Mouse (Mus musculus): ENCODE data around the gene Ccdc24. TPM values are rescaled to one million over a fixed set of nuclear protein-coding genes. Genes with fewer than 3 reads are reported as not detected.

The Ccdc24 gene
- polyA plus RNA-seq, 1 experiment = 1.8 TPM

DNA sequence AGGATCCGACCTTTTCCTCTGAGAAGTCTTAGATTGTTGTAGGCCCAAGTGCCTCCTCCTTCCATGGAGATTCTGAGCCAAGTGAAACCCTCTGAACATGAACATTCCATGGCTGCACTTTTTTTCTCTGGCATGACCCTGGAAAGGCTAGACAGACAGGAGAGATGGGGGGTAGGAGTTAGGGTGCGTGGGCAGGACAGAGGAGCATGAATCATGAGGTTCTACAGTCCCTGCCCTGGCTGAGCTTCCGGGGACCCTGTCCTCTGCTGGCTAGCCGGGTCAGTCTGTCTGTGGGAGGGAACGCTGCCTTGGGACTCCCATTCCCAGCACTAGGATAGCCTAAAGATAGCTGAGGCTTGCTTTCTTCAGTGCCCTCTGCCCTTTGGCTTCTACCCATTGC lies 27.9 kb downstream of the Ccdc24 start:
- no peaks in the 10 kb centered on the region for H3K27me3 ChIP-seq (ENCODE audit: control insufficient read depth, insufficient read depth, low read length)
- no peak for DNase-seq
- TF ChIP-seq POLR2A (IDR thresholded peaks at IDR 0.05; ENCODE audit: borderline replicate concordance, insufficient read depth, low read length) = no peak
- TF ChIP-seq CTCF (IDR thresholded peaks at IDR 0.05; ENCODE audit: borderline replicate concordance, insufficient read depth, low read depth, low read length) = no peak
- H3K4me1 ChIP-seq (ENCODE audit: control insufficient read depth, insufficient read depth, low read length) = peaks cover 7% of the 10 kb centered on the region
- no peak overlapping the region for H3K27ac ChIP-seq (ENCODE audit: insufficient read depth, low read length)
- H3K4me3 ChIP-seq (replicated peaks; ENCODE audit: insufficient read depth, low read depth, low read length) = no peak overlapping the region
- WGBS = 92% methylated on average over 5 of the region's 5 CpGs

DNA sequence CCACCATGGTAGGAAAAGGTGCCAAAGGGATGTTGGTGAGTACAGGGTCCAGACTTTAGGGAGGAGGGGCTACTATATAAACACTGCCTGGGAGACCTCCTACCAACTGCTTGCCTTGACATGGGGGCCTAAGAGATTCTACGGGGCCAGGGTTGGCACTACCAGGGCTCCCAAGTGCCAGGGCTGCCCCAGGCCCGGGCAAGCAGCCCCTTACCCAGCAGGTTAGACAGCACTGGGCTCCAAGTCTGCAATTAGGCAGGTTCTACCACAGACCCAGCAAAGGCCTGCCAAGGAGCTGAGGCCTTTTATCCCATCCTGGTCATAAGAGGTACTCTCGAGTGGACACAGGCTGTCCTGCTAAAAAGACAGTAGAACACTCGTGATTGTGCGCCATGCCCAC lies 29.3 kb downstream of the Ccdc24 start:
- 51% methylated on average over 5 of the region's 5 CpGs for WGBS
- TF ChIP-seq POLR2A (IDR thresholded peaks at IDR 0.05; ENCODE audit: borderline replicate concordance, insufficient read depth, low read length) (no peak), CTCF (IDR thresholded peaks at IDR 0.05; ENCODE audit: borderline replicate concordance, insufficient read depth, low read depth, low read length) (no peak)
- Histone ChIP-seq H3K27ac (ENCODE audit: insufficient read depth, low read length) (no peak overlapping the region), H3K4me3 (replicated peaks; ENCODE audit: insufficient read depth, low read depth, low read length) (no peak overlapping the region), H3K27me3 (ENCODE audit: control insufficient read depth, insufficient read depth, low read length) (no peaks in the 10 kb centered on the region), H3K4me1 (ENCODE audit: control insufficient read depth, insufficient read depth, low read length) (no peaks in the 10 kb centered on the region)
- no peak for DNase-seq

- TF ChIP-seq POLR2A (IDR thresholded peaks at IDR 0.05; ENCODE audit: borderline replicate concordance, insufficient read depth, low read length) (no peak), CTCF (IDR thresholded peaks at IDR 0.05; ENCODE audit: borderline replicate concordance, insufficient read depth, low read depth, low read length) (no peak)
- WGBS = 70% methylated on average over 3 of the region's 3 CpGs
- H3K4me3 ChIP-seq (replicated peaks; ENCODE audit: insufficient read depth, low read depth, low read length) = no peak overlapping the region
- H3K27me3 ChIP-seq (ENCODE audit: control insufficient read depth, insufficient read depth, low read length) = no peaks in the 10 kb centered on the region
- no peak overlapping the region for H3K27ac ChIP-seq (ENCODE audit: insufficient read depth, low read length)
- DNase-seq = peak in 1 of 2 experiments; percentile 5
- no peaks in the 10 kb centered on the region for H3K4me1 ChIP-seq (ENCODE audit: control insufficient read depth, insufficient read depth, low read length)
Measured at GRCm38 (mm10) chr4:117841566-117841965, 30.8 kb downstream of the Ccdc24 start.

GRCm38 (mm10) chr4:117840821-117841220 lies 31.5 kb downstream of the Ccdc24 start:
- no peak for DNase-seq
- TF ChIP-seq POLR2A (IDR thresholded peaks at IDR 0.05; ENCODE audit: borderline replicate concordance, insufficient read depth, low read length) (no peak), CTCF (IDR thresholded peaks at IDR 0.05; ENCODE audit: borderline replicate concordance, insufficient read depth, low read depth, low read length) (no peak)
- Histone ChIP-seq H3K27ac (ENCODE audit: insufficient read depth, low read length) (no peak overlapping the region), H3K4me1 (ENCODE audit: control insufficient read depth, insufficient read depth, low read length) (no peaks in the 10 kb centered on the region), H3K27me3 (ENCODE audit: control insufficient read depth, insufficient read depth, low read length) (no peaks in the 10 kb centered on the region), H3K4me3 (replicated peaks; ENCODE audit: insufficient read depth, low read depth, low read length) (no peak overlapping the region)
- WGBS = 91% methylated on average over 5 of the region's 5 CpGs

- no peak for DNase-seq
- 81% methylated on average over 6 of the region's 6 CpGs for WGBS
- TF ChIP-seq POLR2A (IDR thresholded peaks at IDR 0.05; ENCODE audit: borderline replicate concordance, insufficient read depth, low read length) = no peak
- no peak for TF ChIP-seq CTCF (IDR thresholded peaks at IDR 0.05; ENCODE audit: borderline replicate concordance, insufficient read depth, low read depth, low read length)
Measured at GRCm38 (mm10) chr4:117839366-117839765, 33.0 kb downstream of the Ccdc24 start.

GRCm38 (mm10) chr4:117837271-117837670 lies 35.1 kb downstream of the Ccdc24 start:
- DNase-seq = no peak
- Histone ChIP-seq H3K27me3 (ENCODE audit: control insufficient read depth, insufficient read depth, low read length) (no peaks in the 10 kb centered on the region), H3K27ac (ENCODE audit: insufficient read depth, low read length) (no peak overlapping the region), H3K4me3 (replicated peaks; ENCODE audit: insufficient read depth, low read depth, low read length) (no peak overlapping the region), H3K4me1 (ENCODE audit: control insufficient read depth, insufficient read depth, low read length) (no peaks in the 10 kb centered on the region)
- 48% methylated on average over 4 of the region's 4 CpGs for WGBS
- no peak for TF ChIP-seq CTCF (IDR thresholded peaks at IDR 0.05; ENCODE audit: borderline replicate concordance, insufficient read depth, low read depth, low read length)
- no peak for TF ChIP-seq POLR2A (IDR thresholded peaks at IDR 0.05; ENCODE audit: borderline replicate concordance, insufficient read depth, low read length)

More at GRCm38 (mm10) chr4:117839366-117839765, 33.0 kb downstream of the Ccdc24 start:
- Histone ChIP-seq H3K4me3 (replicated peaks; ENCODE audit: insufficient read depth, low read depth, low read length) (no peak overlapping the region), H3K27ac (ENCODE audit: insufficient read depth, low read length) (no peak overlapping the region), H3K27me3 (ENCODE audit: control insufficient read depth, insufficient read depth, low read length) (no peaks in the 10 kb centered on the region), H3K4me1 (ENCODE audit: control insufficient read depth, insufficient read depth, low read length) (no peaks in the 10 kb centered on the region)

DNA sequence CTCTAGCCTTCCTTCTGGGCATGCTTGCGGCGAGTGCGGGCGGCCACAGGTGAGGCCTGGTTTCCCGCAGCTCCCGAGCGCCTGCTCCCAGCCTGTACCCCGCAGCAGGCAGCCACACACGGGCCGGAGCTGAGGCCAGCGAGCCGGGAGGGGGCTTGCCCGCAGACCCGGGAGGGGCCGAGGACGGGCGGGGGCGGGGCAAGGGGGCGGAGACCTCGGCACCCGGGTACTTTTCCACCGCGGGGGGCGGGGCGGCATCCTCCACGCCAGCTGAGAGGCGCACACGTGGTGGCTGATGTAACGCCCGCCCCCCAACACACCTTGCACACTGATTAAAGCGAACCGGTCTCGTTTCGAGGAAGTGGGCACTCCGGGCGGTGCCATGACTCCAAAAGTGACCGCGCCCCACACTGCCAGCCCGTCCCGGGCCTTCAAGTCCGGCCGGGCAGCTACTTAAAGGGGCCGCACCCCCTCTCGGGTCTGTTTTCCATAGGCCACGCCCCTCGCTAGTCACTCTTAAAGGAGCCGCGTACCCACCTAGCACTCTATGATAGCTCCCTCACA lies 36.1 kb downstream of the Ccdc24 start:
- DNase-seq = peak; percentile 87 to 91
- Histone ChIP-seq H3K4me3 (replicated peaks; ENCODE audit: insufficient read depth, low read depth, low read length) (peak overlapping the region; percentile 85), H3K27me3 (ENCODE audit: control insufficient read depth, insufficient read depth, low read length) (no peaks in the 10 kb centered on the region), H3K4me1 (ENCODE audit: control insufficient read depth, insufficient read depth, low read length) (no peaks in the 10 kb centered on the region), H3K27ac (ENCODE audit: insufficient read depth, low read length) (peak overlapping the region; percentile 63)
- TF ChIP-seq POLR2A (IDR thresholded peaks at IDR 0.05; ENCODE audit: borderline replicate concordance, insufficient read depth, low read length) (peak; percentile 42; the same call in 1 of the 2 replicates), CTCF (IDR thresholded peaks at IDR 0.05; ENCODE audit: borderline replicate concordance, insufficient read depth, low read depth, low read length) (no peak)
- WGBS = 1% methylated on average over 48 of the region's 48 CpGs

GRCm38 (mm10) chr4:117835531-117836111 lies 36.7 kb downstream of the Ccdc24 start:
- peak in 1 of 2 experiments; percentile 61 for DNase-seq
- TF ChIP-seq POLR2A (IDR thresholded peaks at IDR 0.05; ENCODE audit: borderline replicate concordance, insufficient read depth, low read length) (0 out of 2 replicates have a peak, but pooled peaks have one; percentile 15), CTCF (IDR thresholded peaks at IDR 0.05; ENCODE audit: borderline replicate concordance, insufficient read depth, low read depth, low read length) (no peak)
- WGBS = under 1% methylated on average over 60 of the region's 60 CpGs

More at GRCm38 (mm10) chr4:117835531-117836111, 36.7 kb downstream of the Ccdc24 start:
- Histone ChIP-seq H3K4me3 (replicated peaks; ENCODE audit: insufficient read depth, low read depth, low read length) (peak overlapping the region; percentile 85), H3K27ac (ENCODE audit: insufficient read depth, low read length) (peak overlapping the region; percentile 63), H3K27me3 (ENCODE audit: control insufficient read depth, insufficient read depth, low read length) (no peaks in the 10 kb centered on the region), H3K4me1 (ENCODE audit: control insufficient read depth, insufficient read depth, low read length) (no peaks in the 10 kb centered on the region)

All from cerebellum, adult 2 months (tissue).